Mouse (Mus musculus) liver, adult 2 months (tissue): ENCODE results near the gene Mcf2l. TPM values are rescaled to one million over a fixed set of nuclear protein-coding genes. Genes with fewer than 3 reads are reported as not detected.

Experiments used
- DNase-seq: peaks from one replicate; pipeline ENCODE4 v3.0.0-alpha.2; 2011; ENCODE audit warnings: low read depth, low spot score; ENCODE audit errors: extremely low read depth
- H3K27ac ChIP-seq: fragments of 200-500 bp; replicated peaks from 2 replicates; pipeline ENCODE4 v1.5.1; 2012; ENCODE audit warnings: low read depth, mild to moderate bottlenecking, control low read depth, inconsistent platforms, low read length; ENCODE audit not compliant: insufficient read depth
- H3K27me3 ChIP-seq: fragments of 200-500 bp; 2 replicates; pipeline ENCODE4 v1.6.1; 2012; ENCODE audit warnings: mild to moderate bottlenecking, moderate library complexity, low read length, inconsistent platforms; ENCODE audit not compliant: control insufficient read depth, insufficient read depth
- H3K36me3 ChIP-seq: fragments of 200-500 bp; 2 replicates; pipeline ENCODE4 v1.6.1; 2012; ENCODE audit warnings: low read length, inconsistent platforms; ENCODE audit not compliant: control insufficient read depth, insufficient read depth
- H3K4me1 ChIP-seq: fragments of 200-500 bp; 2 replicates; pipeline ENCODE4 v1.6.1; 2011; ENCODE audit warnings: low read length; ENCODE audit not compliant: control insufficient read depth, insufficient read depth
- H3K4me3 ChIP-seq: fragments of 200-500 bp; 2 replicates; pipeline ENCODE4 v1.5.1; 2011; ENCODE audit warnings: low read depth, mild to moderate bottlenecking, control low read depth, low read length, moderate library complexity; ENCODE audit not compliant: insufficient read depth
- H3K79me2 ChIP-seq: fragments of 200-500 bp; 2 replicates; pipeline ENCODE4 v1.6.1; 2012; ENCODE audit warnings: inconsistent platforms, mild to moderate bottlenecking, low read length, moderate library complexity; ENCODE audit not compliant: control insufficient read depth, insufficient read depth
- H3K9ac ChIP-seq: fragments of 200-500 bp; 2 replicates; pipeline ENCODE4 v1.6.1; 2012; ENCODE audit warnings: low read depth, mild to moderate bottlenecking, control low read depth, inconsistent platforms, low read length
- CTCF ChIP-seq: fragments of 200-500 bp; IDR thresholded peaks from 2 replicates; pipeline ENCODE4 v1.5.1; 2011; ENCODE audit warnings: low read depth, low read length, control low read depth
- POLR2A ChIP-seq: fragments of 200-500 bp; IDR thresholded peaks from 2 replicates; pipeline ENCODE4 v1.6.1; 2011; ENCODE audit warnings: low read length, control low read depth; ENCODE audit not compliant: insufficient read depth; ENCODE audit errors: extremely low read depth
- WGBS: fragments of 180-500 bp; shearing (Covaris S2); methylation state at CpG from one replicate; pipeline ENCODE4 v1.1.7; 2018; 5-methylcytosine and 5-hydroxymethylcytosine counted together
- polyA plus RNA-seq: library from polyadenylated mRNA; depleted of rRNA; stranded (reverse); fragments of >200 nt; gene quantifications from 2 replicates; pipeline ENCODE4 v1.2.3, GENCODE M21; 2012
- total RNA-seq: library from RNA; depleted of rRNA; stranded (reverse); fragments of >200 nt; gene quantifications from 2 replicates; pipeline ENCODE4 v1.2.3, GENCODE M21; 2014

Mcf2l gene
- total and polyA plus RNA-seq, 2 experiments: 0.11 to 1.1 TPM

GRCm38 (mm10) chr8:12978308-12978707 lies 104.7 kb downstream of the Mcf2l start:
- Histone ChIP-seq H3K9ac (no peak overlapping the region), H3K27ac (no peak overlapping the region), H3K27me3 (peaks cover 3% of the 10 kb centered on the region; the same call in 1 of the 2 replicates), H3K36me3 (no peaks in the 10 kb centered on the region), H3K4me1 (no peaks in the 10 kb centered on the region), H3K4me3 (no peak overlapping the region), H3K79me2 (no peaks in the 10 kb centered on the region)
- 53% methylated on average over 2 of the region's 2 CpGs for WGBS
- TF ChIP-seq POLR2A: no peak
- TF ChIP-seq CTCF: no peak
- DNase-seq: no peak

- Histone ChIP-seq H3K27ac (no peak overlapping the region), H3K36me3 (no peaks in the 10 kb centered on the region), H3K27me3 (peaks cover 3% of the 10 kb centered on the region; the same call in 1 of the 2 replicates), H3K4me3 (no peak overlapping the region), H3K9ac (no peak overlapping the region), H3K4me1 (no peaks in the 10 kb centered on the region), H3K79me2 (no peaks in the 10 kb centered on the region)
- TF ChIP-seq CTCF (peak; percentile 79), POLR2A (no peak)
- WGBS: 31% methylated on average over 5 of the region's 5 CpGs
- DNase-seq: peak; percentile 63
Measured at GRCm38 (mm10) chr8:12978726-12979125, 105.1 kb downstream of the Mcf2l start.

- Histone ChIP-seq H3K27me3 (no peaks in the 10 kb centered on the region), H3K4me3 (no peak overlapping the region), H3K9ac (no peak overlapping the region), H3K79me2 (no peaks in the 10 kb centered on the region), H3K36me3 (no peaks in the 10 kb centered on the region), H3K4me1 (no peaks in the 10 kb centered on the region), H3K27ac (no peak overlapping the region)
- peak; percentile 81 for DNase-seq
- TF ChIP-seq POLR2A (no peak), CTCF (peak; percentile 53)
- WGBS: 64% methylated on average over 18 of the region's 18 CpGs
Measured at GRCm38 (mm10) chr8:12983681-12984467, 110.3 kb downstream of the Mcf2l start.

GRCm38 (mm10) chr8:12984601-12985243 lies 111.1 kb downstream of the Mcf2l start:
- WGBS: 86% methylated on average over 17 of the region's 17 CpGs
- Histone ChIP-seq H3K4me1 (no peaks in the 10 kb centered on the region), H3K4me3 (no peak overlapping the region), H3K79me2 (no peaks in the 10 kb centered on the region), H3K36me3 (no peaks in the 10 kb centered on the region), H3K27me3 (no peaks in the 10 kb centered on the region), H3K27ac (no peak overlapping the region), H3K9ac (no peak overlapping the region)
- TF ChIP-seq CTCF (no peak), POLR2A (no peak)
- DNase-seq: no peak

- WGBS: 88% methylated on average over 13 of the region's 13 CpGs
- no peaks in the 10 kb centered on the region for H3K27me3 ChIP-seq
- H3K79me2 ChIP-seq: no peaks in the 10 kb centered on the region
- no peak overlapping the region for H3K27ac ChIP-seq
- no peaks in the 10 kb centered on the region for H3K4me1 ChIP-seq
- H3K36me3 ChIP-seq: no peaks in the 10 kb centered on the region
- no peak overlapping the region for H3K9ac ChIP-seq
- no peak for TF ChIP-seq CTCF
- no peak overlapping the region for H3K4me3 ChIP-seq
- no peak for DNase-seq
Measured at GRCm38 (mm10) chr8:12985259-12985658, 111.7 kb downstream of the Mcf2l start.

- Histone ChIP-seq H3K9ac (no peak overlapping the region), H3K36me3 (no peaks in the 10 kb centered on the region), H3K4me1 (no peaks in the 10 kb centered on the region), H3K27ac (no peak overlapping the region), H3K79me2 (no peaks in the 10 kb centered on the region), H3K27me3 (no peaks in the 10 kb centered on the region), H3K4me3 (no peak overlapping the region)
- no peak for TF ChIP-seq CTCF
- TF ChIP-seq POLR2A: no peak
- 82% methylated on average over 8 of the region's 8 CpGs for WGBS
- DNase-seq: no peak
Measured at GRCm38 (mm10) chr8:12987571-12987970, 114.0 kb downstream of the Mcf2l start.
